Mouse (Mus musculus) lung, adult 18-20 months (tissue): ENCODE measurements around the gene Ccdc183.
A peak's percentile ranks its signal among the peaks of the same experiment; 100 is the strongest.

Experiments used
- DNase-seq, 2 experiments: peaks; one replicate each; pipeline ENCODE4 v3.0.0; 2022; ENCODE audit warnings: mixed read lengths in 2 of 2

Gene Ccdc183

GRCm38 (mm10) chr2:25617578-25617977 lies at the start of gene Ccdc183:
Ccdc183 (minus strand) TSS chr2:25617678.
- no peak for DNase-seq

DNA sequence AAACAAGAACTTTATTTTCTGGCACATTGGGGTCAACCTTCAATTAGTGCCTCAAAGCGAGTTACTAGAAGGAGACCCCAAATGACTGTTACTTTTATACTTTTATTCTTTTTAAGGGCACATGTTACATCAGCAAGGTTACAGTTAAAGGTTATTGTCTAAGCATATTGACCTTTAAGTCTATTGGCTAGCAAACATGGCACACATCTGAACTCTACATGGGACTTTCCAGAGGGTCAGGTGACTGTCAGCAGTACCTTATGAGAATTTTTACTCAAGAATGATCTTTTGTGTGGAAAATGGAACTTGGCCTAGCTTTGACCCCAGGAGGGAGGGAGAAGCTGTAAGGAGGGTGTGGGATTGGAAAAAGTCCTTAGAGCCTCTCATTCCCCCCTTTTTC lies 49.0 kb upstream of the Ccdc183 start:
- DNase-seq, result no peak

- no peak for DNase-seq
Measured at GRCm38 (mm10) chr2:25664125-25664524, 46.6 kb upstream of the Ccdc183 start.

DNA sequence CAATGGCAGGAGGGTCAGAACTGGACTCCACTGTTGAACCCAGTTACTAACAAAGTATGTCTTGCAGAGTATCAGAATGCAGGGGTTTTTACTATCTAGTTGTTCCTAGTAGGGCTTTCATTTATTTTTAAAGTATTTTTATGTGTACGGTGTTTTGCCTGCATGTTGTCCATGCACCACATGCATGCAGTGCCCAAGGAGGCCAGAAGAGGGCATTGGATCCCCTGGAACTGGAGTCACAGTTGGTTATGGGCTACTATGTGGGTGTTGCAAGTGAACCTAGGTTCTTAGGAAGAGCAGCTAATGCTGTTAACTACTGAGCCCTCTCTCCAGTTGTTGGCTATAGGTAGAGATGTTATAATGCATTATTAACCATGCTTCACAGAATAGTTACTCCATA lies 46.0 kb upstream of the Ccdc183 start:
- DNase-seq, result peak; percentile 18 to 27

DNA sequence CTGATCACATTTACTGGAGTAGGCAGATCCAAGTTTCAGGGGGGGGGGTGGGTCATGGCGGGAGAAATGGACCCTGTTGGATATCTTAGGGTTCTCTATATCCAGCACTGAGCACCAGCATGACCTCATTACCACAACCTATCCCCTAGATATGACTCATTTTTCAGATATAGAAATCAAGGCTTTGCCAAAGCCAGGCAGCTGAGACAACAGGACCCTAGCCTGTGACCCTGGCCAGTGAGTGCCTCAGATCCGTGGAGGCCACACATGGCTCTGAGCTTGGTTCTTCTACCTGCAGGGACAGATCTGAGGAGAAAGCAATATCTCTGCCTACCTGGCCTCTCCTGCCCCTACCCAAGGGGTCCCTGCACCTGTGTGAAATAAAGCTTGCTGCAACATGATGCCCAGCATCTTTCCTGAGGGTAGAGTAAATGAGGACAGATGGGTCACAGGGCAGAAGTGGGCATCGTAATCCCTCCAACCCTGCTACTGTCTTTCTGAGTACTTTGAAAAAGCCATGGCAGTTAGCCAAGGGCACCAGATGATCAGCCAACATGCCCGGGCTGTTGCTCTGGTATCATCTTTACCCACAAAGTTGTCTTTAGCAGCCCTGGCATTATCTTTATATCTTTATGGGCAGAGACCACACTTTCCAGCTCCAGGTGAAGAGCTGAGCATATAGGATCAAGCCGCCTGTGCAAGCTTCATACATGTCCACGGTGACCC lies 43.9 kb upstream of the Ccdc183 start:
- DNase-seq, result no peak

GRCm38 (mm10) chr2:25660279-25660678 lies 42.8 kb upstream of the Ccdc183 start:
- no peak for DNase-seq

- DNase-seq, result no peak
Measured at GRCm38 (mm10) chr2:25657652-25658051, 40.2 kb upstream of the Ccdc183 start, which contains the start of gene Lcn5. Lcn5 (plus strand) TSS chr2:25657952.

GRCm38 (mm10) chr2:25657246-25657645 lies 39.8 kb upstream of the Ccdc183 start:
- DNase-seq, result no peak

GRCm38 (mm10) chr2:25656691-25657090 lies 39.2 kb upstream of the Ccdc183 start:
- peak; percentile 12 to 32 for DNase-seq

DNA sequence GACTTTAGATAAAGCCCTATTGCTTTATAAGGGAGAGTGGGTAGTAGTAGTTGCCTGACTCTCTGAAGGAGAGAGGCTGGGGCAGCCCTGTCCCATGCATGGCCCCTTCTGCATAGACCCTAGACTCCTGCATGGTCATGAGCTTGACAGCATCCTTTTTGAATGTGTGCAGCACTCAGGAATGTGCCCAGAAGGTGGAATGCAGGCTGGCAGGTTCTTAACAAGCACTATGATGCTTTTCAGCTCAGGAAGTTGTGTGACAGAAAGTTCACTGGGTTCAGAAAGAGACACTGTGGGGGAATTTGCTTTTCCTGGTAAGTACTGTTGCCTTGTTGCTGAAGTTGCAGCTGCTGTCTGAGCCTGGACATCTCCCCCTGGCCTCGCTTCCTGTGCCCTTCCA lies 37.0 kb upstream of the Ccdc183 start:
- DNase-seq, result no peak

DNA sequence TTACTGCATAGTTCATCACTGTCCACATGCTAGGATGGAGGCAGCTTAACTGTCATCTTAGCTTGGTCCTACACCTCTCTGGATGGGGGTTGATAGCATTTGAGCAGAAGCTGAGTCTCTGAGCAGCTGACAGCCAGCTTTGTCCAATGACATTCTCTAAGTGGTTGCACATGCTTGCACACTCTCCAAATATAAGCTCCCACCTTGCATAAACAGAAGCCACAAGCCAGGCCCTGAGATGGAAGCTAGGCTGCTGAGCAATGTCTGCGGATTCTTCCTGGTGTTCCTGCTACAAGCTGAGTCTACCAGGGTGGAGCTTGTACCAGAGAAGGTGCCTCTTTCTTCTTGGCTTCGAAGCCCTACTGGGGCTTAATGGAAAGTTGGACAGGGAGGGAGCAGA lies 35.4 kb upstream of the Ccdc183 start, which contains the start of gene Lcn8:
TSS of gene Lcn8 (plus strand) at position 219 of the 400 bp plus-strand sequence.
- peak in 1 of 2 experiments; percentile 9 for DNase-seq

DNA sequence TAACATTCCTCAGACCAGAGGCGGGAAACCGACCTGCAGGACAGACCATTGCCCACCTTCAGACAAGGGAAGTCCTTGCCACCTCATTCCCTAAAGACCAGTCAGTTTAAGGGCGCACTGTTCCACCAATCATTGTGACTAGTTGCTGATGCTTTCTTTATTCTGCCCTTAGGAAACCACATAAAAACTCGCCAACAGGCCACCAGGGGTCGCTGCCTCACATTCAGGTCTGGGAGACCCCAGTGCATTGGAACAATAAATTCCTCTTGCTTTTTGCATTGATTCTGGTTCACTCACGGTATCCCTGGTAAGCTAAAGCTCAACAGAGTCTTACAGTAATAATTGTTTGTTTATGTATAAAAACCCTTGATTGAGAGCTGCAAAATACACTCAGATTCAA lies 22.4 kb upstream of the Ccdc183 start:
- peak; percentile 14 to 15 for DNase-seq

- DNase-seq, result no peak
Measured at GRCm38 (mm10) chr2:25634046-25634445, 16.6 kb upstream of the Ccdc183 start.

DNA sequence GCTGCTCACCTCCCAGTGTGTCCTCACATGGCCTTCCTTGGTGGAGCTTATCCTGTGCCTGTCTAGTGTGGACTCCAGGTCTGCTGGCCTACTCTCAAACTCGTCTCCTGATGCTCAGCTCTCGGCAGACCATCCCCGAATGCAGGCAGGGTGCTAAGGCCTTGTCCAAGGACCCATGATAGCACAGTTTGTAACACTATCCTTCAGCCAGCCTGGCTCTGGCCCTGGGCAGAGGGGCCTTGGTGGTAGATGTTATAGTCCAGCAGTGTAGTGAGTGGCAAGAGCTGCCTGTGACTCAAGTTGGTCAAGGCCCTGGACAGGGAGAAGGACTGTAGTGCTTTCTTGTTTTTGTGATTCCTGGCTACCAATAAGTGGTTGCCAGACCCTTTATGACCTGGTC lies 16.1 kb upstream of the Ccdc183 start:
- no peak for DNase-seq

DNA sequence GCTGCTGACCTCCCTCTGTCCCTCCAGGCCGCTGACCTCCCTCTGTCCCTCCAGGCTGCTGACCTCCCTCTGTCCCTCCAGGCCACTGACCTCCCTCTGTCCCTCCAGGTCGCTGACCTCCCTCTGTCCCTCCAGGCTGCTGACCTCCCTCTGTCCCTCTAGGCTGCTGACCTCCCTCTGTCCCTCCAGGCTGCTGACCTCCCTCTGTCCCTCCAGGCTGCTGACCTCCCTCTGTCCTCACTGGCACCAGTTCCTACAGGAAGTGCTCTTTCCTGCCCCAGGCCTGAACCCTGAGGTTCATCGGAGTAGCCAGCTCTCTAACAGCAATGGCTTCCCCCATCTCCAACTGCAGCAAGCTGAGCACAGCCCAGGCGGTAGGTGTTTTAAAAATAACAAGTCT lies 11.3 kb upstream of the Ccdc183 start:
- no peak for DNase-seq

- DNase-seq, result no peak
Measured at GRCm38 (mm10) chr2:25627811-25628210, 10.3 kb upstream of the Ccdc183 start, which contains the start of gene Fcna. Fcna (minus strand) TSS chr2:25628030.

- DNase-seq, result no peak
Measured at GRCm38 (mm10) chr2:25625986-25626385, 8.5 kb upstream of the Ccdc183 start.

GRCm38 (mm10) chr2:25621229-25622200 lies 4.0 kb upstream of the Ccdc183 start, which contains the start of gene Tmem141:
Tmem141 (minus strand) TSS chr2:25622005.
- peak; percentile 93 to 96 for DNase-seq

DNA sequence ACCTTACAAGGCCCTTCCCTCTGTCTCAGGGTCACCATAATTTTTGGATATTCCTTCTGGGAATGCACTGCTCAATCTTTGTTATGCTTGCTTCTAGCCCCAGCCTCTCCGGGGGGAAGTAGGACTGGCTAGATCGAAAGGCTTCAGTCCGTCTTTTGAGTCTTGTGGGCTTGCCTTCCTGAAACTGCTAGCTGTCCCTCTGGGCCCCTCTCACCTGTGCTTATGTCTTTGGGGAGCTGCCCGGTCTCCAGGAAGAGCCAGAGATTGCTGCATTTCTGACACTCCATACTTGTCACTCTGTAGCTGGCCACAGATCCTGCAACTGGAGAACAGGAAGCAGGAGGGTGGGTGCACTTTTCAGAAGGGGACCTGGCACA lies 3.4 kb upstream of the Ccdc183 start:
- no peak for DNase-seq

DNA sequence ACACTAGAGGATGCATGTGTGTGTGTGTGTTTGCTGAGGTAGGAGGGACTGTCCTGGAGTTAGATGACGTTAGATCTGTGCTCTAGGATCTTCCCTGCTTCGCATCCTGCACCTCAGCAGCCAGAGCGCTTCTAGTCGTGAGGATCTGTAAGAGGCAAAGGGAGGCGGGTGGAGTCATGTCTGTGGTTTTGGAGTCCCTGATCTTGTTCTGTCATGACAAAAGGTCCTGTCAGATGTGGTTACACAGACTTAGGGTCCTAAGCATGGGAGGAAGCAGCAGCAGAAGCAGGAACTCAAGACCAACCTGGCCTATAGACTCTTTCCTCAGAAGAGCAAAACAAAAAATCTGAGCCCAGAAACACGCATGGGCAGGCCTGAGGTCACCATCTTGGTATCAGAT lies 2.9 kb upstream of the Ccdc183 start:
- no peak for DNase-seq

DNA sequence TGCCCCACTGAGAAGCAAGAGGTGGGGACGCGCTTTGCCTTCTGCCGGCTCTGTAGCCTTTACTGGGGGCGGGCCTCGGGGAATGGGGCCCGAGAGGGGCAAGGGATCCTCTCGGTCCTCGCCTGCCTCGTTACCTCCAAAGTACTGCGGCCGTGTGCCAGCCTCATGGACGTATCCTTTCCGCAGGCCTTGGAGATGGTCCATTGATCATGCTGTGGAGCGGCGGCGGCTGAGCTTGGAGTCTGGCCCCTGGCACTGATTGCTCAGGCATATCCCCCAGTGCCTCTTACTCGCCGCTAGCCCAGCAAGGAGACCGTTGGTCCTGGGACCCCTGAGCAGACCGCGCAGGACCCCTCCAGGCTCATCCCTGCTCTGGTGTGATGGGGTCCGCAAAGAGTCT lies 1.1 kb downstream of the Ccdc183 start:
- DNase-seq, result no peak

- DNase-seq, result no peak
Measured at GRCm38 (mm10) chr2:25608671-25609070, 8.8 kb downstream of the Ccdc183 start.
